Mouse (Mus musculus): ENCODE data around the gene Gpr183.

- TF ChIP-seq MAX (IDR thresholded peaks at IDR 0.05) (no peak), CTCF (IDR thresholded peaks at IDR 0.05; ENCODE audit: control insufficient read depth, insufficient read depth, insufficient read length) (no peak), USF1 (IDR thresholded peaks at IDR 0.05; ENCODE audit: low read depth) (no peak), FOSL1 (IDR thresholded peaks at IDR 0.05; ENCODE audit: insufficient read depth, low read length, poor library complexity, severe bottlenecking) (no peak), MYOG (IDR thresholded peaks at IDR 0.05; ENCODE audit: control insufficient read depth, extremely low read depth, insufficient read length) (no peak)
Measured at GRCm38 (mm10) chr14:121946131-121946530, 18.9 kb downstream of the Gpr183 start.

Data from C2C12 (cell line).